Mouse (Mus musculus): ENCODE measurements around the gene Gsk3b. TPM values are rescaled to one million over a fixed set of nuclear protein-coding genes. Genes with fewer than 3 reads are reported as not detected.
"Not testable (repeated sequence)": the region's sequence is repeated elsewhere in the genome, so short reads cannot be mapped to it uniquely, and the experiment has no call there.

Gsk3b gene
- polyA plus RNA-seq (2015; fragmentation: Nextera tagmentation; extraction: Ambion mirVana): 156 and 157 TPM in 2 replicates

- Histone ChIP-seq H3K36me3 (no peaks in the 10 kb centered on the region), H3K27me3 (no peaks in the 10 kb centered on the region), H3K4me2 (peak within 1 kb of the TSS; percentile 77), H3K9me3 (no peaks in the 10 kb centered on the region), H3K4me3 (peak within 1 kb of the TSS; percentile 97), H3K4me1 (replicated peaks) (peaks cover 22% of the 10 kb centered on the region), H3K9ac (peak within 1 kb of the TSS; percentile 100), H3K27ac (peak within 1 kb of the TSS; percentile 100)
- WGBS: under 1% methylated on average over 65 of the region's 69 CpGs
- peak; percentile 96 for ATAC-seq (ENCODE audit: low FRiP score)
Observed at GRCm38 (mm10) chr16:38088629-38089446, at the start of gene Gsk3b. TSS of gene Gsk3b (plus strand) at chr16:38089001.

- Histone ChIP-seq H3K9me3 (no peaks in the 10 kb centered on the region), H3K4me3 (no peak overlapping the region), H3K27me3 (no peaks in the 10 kb centered on the region), H3K36me3 (no peaks in the 10 kb centered on the region), H3K9ac (no peak overlapping the region), H3K4me1 (replicated peaks) (no peaks in the 10 kb centered on the region), H3K27ac (no peak overlapping the region), H3K4me2 (no peak overlapping the region)
- ATAC-seq (ENCODE audit: low FRiP score): no peak
- WGBS: 84% methylated on average over 1 of the region's 1 CpGs
Observed at GRCm38 (mm10) chr16:38042160-38042559, 46.6 kb upstream of the Gsk3b start.

- no peak for ATAC-seq (ENCODE audit: low FRiP score)
Observed at GRCm38 (mm10) chr16:38044551-38044950, 44.2 kb upstream of the Gsk3b start.

GRCm38 (mm10) chr16:38047781-38048558, 40.8 kb upstream of the Gsk3b start:
- no peaks in the 10 kb centered on the region for H3K9me3 ChIP-seq
- ATAC-seq (ENCODE audit: low FRiP score): no peak
- no peaks in the 10 kb centered on the region for H3K27me3 ChIP-seq
- H3K4me1 ChIP-seq (replicated peaks): no peaks in the 10 kb centered on the region
- WGBS: 77% methylated on average over 23 of the region's 23 CpGs
- no peak overlapping the region for H3K9ac ChIP-seq
- no peak overlapping the region for H3K4me3 ChIP-seq
- H3K27ac ChIP-seq: no peak overlapping the region
- H3K4me2 ChIP-seq: no peak overlapping the region
- H3K36me3 ChIP-seq: no peaks in the 10 kb centered on the region

More at GRCm38 (mm10) chr16:38044551-38044950, 44.2 kb upstream of the Gsk3b start:
- WGBS: 91% methylated on average over 5 of the region's 5 CpGs
- H3K4me3 ChIP-seq: no peak overlapping the region
- no peaks in the 10 kb centered on the region for H3K36me3 ChIP-seq
- no peak overlapping the region for H3K27ac ChIP-seq
- H3K4me1 ChIP-seq (replicated peaks): no peaks in the 10 kb centered on the region
- no peaks in the 10 kb centered on the region for H3K9me3 ChIP-seq
- no peaks in the 10 kb centered on the region for H3K27me3 ChIP-seq
- H3K4me2 ChIP-seq: no peak overlapping the region
- no peak overlapping the region for H3K9ac ChIP-seq

GRCm38 (mm10) chr16:38057898-38058297, 30.9 kb upstream of the Gsk3b start:
- ATAC-seq (ENCODE audit: low FRiP score): no peak
- Histone ChIP-seq H3K9me3 (no peaks in the 10 kb centered on the region), H3K27me3 (no peaks in the 10 kb centered on the region), H3K4me1 (replicated peaks) (no peaks in the 10 kb centered on the region), H3K36me3 (no peaks in the 10 kb centered on the region), H3K9ac (no peak overlapping the region), H3K27ac (no peak overlapping the region), H3K4me3 (no peak overlapping the region), H3K4me2 (no peak overlapping the region)
- 92% methylated on average over 1 of the region's 1 CpGs for WGBS

- no peaks in the 10 kb centered on the region for H3K4me1 ChIP-seq (replicated peaks)
- H3K4me3 ChIP-seq: no peak overlapping the region
- no peak overlapping the region for H3K27ac ChIP-seq
- no peaks in the 10 kb centered on the region for H3K27me3 ChIP-seq
- ATAC-seq (ENCODE audit: low FRiP score): no peak
- 87% methylated on average over 3 of the region's 3 CpGs for WGBS
- no peaks in the 10 kb centered on the region for H3K9me3 ChIP-seq
- no peaks in the 10 kb centered on the region for H3K36me3 ChIP-seq
- no peak overlapping the region for H3K9ac ChIP-seq
- H3K4me2 ChIP-seq: no peak overlapping the region
Observed at GRCm38 (mm10) chr16:38058836-38059235, 30.0 kb upstream of the Gsk3b start.

- H3K4me1 ChIP-seq (replicated peaks): no peaks in the 10 kb centered on the region
- no peak overlapping the region for H3K4me3 ChIP-seq
- H3K9ac ChIP-seq: no peak overlapping the region
- 87% methylated on average over 4 of the region's 4 CpGs for WGBS
- H3K9me3 ChIP-seq: no peaks in the 10 kb centered on the region
- no peak for ATAC-seq (ENCODE audit: low FRiP score)
- H3K4me2 ChIP-seq: no peak overlapping the region
- H3K36me3 ChIP-seq: no peaks in the 10 kb centered on the region
- no peak overlapping the region for H3K27ac ChIP-seq
- no peaks in the 10 kb centered on the region for H3K27me3 ChIP-seq
Observed at GRCm38 (mm10) chr16:38059631-38060030, 29.2 kb upstream of the Gsk3b start.

GRCm38 (mm10) chr16:38073859-38074631, 14.8 kb upstream of the Gsk3b start:
- not testable (repeated sequence) for H3K4me1 ChIP-seq (replicated peaks); H3K9ac ChIP-seq; ATAC-seq (ENCODE audit: low FRiP score); H3K4me3 ChIP-seq; H3K27me3 ChIP-seq; H3K36me3 ChIP-seq; H3K27ac ChIP-seq; H3K4me2 ChIP-seq
- H3K9me3 ChIP-seq: peaks cover 25% of the 10 kb centered on the region
- 92% methylated on average over 1 of the region's 5 CpGs for WGBS

GRCm38 (mm10) chr16:38080201-38080600, 8.6 kb upstream of the Gsk3b start:
- no peaks in the 10 kb centered on the region for H3K27me3 ChIP-seq
- no peaks in the 10 kb centered on the region for H3K4me1 ChIP-seq (replicated peaks)
- no peak overlapping the region for H3K9ac ChIP-seq
- WGBS: 80% methylated on average over 1 of the region's 1 CpGs
- no peak overlapping the region for H3K4me3 ChIP-seq
- no peak overlapping the region for H3K27ac ChIP-seq
- H3K4me2 ChIP-seq: no peak overlapping the region
- H3K9me3 ChIP-seq: no peaks in the 10 kb centered on the region
- no peaks in the 10 kb centered on the region for H3K36me3 ChIP-seq
- ATAC-seq (ENCODE audit: low FRiP score): no peak

- Histone ChIP-seq H3K27me3 (no peaks in the 10 kb centered on the region), H3K36me3 (no peaks in the 10 kb centered on the region), H3K9ac (peak overlapping the region; percentile 92), H3K27ac (peak overlapping the region; percentile 100), H3K4me3 (peak overlapping the region; percentile 97), H3K9me3 (no peaks in the 10 kb centered on the region), H3K4me1 (replicated peaks) (peaks cover 13% of the 10 kb centered on the region), H3K4me2 (peak overlapping the region; percentile 66)
- WGBS: 21% methylated on average over 10 of the region's 10 CpGs
- no peak for ATAC-seq (ENCODE audit: low FRiP score)
Observed at GRCm38 (mm10) chr16:38087231-38087630, 1.6 kb upstream of the Gsk3b start.

- H3K9ac ChIP-seq: peak overlapping the region; percentile 92
- peak overlapping the region; percentile 97 for H3K4me3 ChIP-seq
- peaks cover 13% of the 10 kb centered on the region for H3K4me1 ChIP-seq (replicated peaks)
- 2% methylated on average over 11 of the region's 11 CpGs for WGBS
- ATAC-seq (ENCODE audit: low FRiP score): no peak
- peak overlapping the region; percentile 66 for H3K4me2 ChIP-seq
- H3K27me3 ChIP-seq: no peaks in the 10 kb centered on the region
- H3K36me3 ChIP-seq: no peaks in the 10 kb centered on the region
- no peaks in the 10 kb centered on the region for H3K9me3 ChIP-seq
- H3K27ac ChIP-seq: peak overlapping the region; percentile 100
Observed at GRCm38 (mm10) chr16:38087645-38088125, 1.1 kb upstream of the Gsk3b start.

- peak overlapping the region; percentile 100 for H3K27ac ChIP-seq
- no peaks in the 10 kb centered on the region for H3K9me3 ChIP-seq
- no peaks in the 10 kb centered on the region for H3K27me3 ChIP-seq
- H3K36me3 ChIP-seq: no peaks in the 10 kb centered on the region
- peak overlapping the region; percentile 66 for H3K4me2 ChIP-seq
- ATAC-seq (ENCODE audit: low FRiP score): peak; percentile 9
- H3K9ac ChIP-seq: peak overlapping the region; percentile 92
- peak overlapping the region; percentile 97 for H3K4me3 ChIP-seq
- H3K4me1 ChIP-seq (replicated peaks): peaks cover 15% of the 10 kb centered on the region
- under 1% methylated on average over 40 of the region's 40 CpGs for WGBS
Observed at GRCm38 (mm10) chr16:38088126-38088628, 624 bp upstream of the Gsk3b start.
